Mouse (Mus musculus): ENCODE results near the gene Bves.
"Not testable (repeated sequence)": the region's sequence is repeated elsewhere in the genome, so short reads cannot be mapped to it uniquely, and the experiment has no call there.

Gene Bves

GRCm38 (mm10) chr10:45335434-45336422, at the start of gene Bves:
Bves (plus strand) TSS chr10:45335772.
- no peak for DNase-seq (ENCODE audit: low read depth)

DNA sequence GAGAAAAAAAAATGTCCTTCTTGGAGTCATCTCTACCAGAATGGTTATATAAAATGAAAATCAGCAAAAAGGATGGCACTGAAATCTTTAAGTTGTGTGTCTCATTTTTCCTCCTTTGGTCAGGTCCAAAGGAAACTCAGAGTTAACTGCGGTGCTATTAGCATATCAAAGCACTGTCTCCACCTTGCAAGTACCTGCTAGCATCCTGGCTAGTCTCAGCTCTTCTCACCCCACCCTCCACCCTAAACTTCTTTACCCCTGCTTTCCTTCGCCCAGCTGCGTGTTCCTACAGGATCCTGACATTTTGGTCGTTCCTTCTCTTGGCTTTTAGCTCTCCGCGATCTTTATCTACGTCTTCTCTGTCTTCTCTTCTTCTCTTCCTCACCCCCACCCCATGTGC, 47.2 kb upstream of the Bves start:
- DNase-seq (ENCODE audit: low read depth): no peak

DNA sequence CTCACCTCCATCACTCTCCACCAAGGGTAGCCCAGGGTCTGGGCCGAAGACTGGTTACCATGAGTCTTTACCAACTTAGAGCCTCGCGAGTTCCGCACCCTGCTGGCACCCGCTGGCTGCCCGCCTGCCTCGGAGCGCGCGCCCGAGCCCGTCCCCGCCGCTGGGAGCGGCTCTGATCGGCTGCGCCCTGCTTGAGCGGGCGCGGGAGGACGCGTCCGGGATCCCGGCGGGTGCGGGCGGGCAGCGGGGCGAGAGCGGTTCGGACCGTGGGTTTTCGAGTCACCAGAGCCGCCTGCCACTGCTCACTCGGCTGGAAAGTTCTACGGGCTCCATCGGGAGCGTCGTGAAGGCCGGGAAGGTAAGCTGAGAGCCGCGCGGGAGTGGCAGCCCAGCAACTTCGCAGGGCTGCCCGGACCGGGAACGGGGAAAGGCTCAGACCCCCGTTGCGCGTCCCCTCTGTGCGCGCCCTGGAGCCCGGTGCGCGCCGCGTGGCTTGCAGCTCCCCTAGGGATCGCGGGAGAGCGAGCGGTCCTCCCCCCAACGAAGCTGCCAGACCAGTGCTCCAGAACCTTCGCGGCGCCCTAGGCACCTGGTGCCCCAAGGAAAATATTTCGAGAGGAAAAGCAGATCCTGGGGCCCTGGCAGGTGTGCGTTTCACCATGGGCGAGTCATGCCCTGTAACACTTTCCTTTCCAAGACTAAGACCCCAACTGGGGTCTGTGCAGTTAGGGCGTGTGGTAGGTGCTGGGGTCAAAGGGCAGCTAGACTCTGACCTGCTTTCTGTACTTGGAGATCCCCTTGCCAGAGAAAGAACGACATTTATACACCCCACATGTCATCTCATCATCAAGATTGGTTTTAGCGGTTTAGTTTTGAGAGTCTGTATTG, 46.1 kb upstream of the Bves start:
- DNase-seq (ENCODE audit: low read depth): no peak

DNA sequence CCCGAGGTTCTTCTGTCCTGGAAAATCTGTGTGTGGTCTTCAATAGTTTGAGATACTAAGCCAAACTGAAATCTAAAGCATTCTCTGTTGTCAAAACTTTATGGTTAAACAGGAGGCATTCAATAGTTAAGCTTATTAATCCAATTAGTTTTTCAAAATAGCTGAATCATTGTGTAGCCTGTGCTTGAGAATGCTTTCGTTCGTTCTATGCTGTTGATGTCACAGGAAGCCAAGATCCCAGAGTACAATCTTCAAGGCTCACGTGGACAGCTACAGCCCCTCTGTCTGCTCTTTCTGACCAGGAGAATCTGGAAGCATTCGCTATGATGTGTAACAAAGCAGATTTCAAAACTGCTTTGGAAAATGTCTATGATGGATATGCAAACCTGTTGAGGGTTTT, 45.0 kb upstream of the Bves start:
- no peak for DNase-seq (ENCODE audit: low read depth)

DNA sequence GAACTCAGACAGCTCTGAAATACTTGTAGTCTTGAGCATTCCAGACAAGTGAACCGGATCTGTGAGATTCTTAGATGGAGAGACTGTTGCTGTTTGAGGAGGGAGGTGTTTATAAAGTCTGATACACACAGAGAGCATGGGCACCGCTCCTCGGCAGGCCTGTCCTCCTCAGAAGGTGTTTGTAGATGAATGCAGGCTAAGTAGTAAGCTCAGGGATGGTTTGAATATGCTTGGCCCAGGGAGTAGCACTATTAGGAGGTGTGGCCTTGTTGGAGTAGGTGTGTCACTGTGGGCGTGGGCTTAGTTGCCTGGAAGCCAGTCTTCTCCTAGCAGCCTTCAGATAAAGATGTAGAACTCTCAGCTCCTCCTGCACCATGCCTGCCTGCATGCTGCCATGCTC, 43.4 kb upstream of the Bves start:
- not testable (repeated sequence) for DNase-seq (ENCODE audit: low read depth)

DNA sequence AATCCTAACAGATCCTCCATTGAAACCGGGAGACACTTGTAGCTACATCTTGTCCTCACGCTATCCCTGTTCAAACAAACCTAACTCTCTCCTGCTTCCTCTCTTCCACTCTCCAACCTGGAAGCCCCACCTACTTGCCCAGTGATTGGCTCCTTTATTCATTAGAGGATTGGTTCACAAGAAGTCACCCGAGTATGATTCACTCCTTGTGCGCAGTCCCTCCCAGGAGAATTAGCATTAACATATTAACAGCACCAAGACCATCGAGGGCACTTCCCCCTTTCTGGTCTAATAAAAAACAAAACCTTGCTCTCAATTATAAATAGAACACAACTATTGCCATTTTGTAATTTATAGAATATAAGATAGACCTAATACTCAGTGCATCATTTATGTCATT, 40.5 kb upstream of the Bves start:
- no peak for DNase-seq (ENCODE audit: low read depth)

DNA sequence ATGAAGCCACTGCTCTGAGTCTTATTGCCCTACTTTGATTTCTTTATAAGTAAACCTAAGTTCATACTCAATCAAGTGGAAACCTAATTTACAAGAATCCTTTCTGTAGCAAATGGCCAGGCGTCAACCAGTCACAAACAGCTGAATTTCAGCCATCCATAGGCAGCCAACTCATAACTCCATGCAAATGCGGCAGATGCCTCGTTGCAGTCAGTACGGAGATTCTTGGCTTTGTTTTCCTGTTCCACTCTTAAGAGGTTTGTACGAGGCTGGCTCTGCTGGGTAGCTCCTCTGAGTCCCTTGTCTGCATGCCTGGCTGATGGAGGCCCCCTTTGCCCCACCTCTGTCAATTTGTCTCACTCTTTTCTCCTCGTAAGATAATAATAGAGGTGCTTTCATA, 37.1 kb upstream of the Bves start:
- no peak for DNase-seq (ENCODE audit: low read depth)

DNA sequence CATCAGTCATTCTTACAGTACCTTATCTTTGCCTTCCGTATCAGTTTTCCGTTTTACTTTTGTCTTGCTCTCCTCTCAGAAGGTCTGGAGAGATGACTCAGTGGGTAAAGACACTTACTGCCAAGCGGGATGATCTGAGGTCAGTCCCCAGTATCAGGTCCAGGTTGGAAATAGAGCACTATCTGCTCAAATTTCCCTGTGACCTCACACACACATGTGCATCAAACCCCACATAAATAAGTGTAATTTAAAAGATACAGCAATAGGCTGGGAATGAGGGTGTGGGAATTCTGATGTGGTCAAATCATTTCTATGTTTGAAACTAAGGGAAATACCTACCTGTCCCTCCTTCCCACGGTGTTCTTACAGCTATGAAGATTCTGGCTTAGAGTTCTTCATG, 36.1 kb upstream of the Bves start:
- no peak for DNase-seq (ENCODE audit: low read depth)

DNA sequence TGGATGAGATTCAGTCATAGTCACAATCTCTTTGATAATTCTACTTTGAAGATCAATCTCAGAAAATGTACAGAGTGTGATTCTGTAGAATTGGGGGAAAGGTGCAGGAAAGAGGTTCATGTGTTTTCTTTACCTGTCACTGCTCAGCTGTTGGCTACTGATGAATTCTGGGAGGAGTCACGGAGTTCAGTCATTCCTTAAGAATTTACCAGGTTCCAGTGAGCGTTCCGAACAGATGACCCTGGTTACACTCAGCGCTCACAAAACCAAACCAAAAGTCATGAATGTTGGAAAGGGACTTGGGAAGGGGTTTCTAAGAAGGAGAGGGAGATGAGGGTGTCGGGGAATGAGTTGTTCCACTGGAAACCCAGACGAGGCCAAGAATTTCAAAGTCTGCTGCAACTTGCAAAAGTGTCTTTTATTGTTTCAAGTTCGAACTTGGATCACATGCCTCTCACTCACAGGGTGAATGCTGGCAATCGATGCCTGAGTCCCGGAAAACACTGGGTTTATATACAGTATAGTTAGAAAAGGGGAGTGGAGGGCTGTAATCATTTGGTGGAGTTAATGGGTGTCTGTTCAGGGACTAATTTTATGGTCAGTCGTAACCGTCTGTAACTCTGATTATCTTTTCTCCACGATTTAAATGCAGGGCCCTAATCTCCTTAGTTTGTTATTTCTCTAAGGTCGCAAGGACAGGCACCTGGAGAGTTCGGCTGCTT, 32.1 kb upstream of the Bves start:
- no peak for DNase-seq (ENCODE audit: low read depth)

GRCm38 (mm10) chr10:45305173-45305572, 30.4 kb upstream of the Bves start:
- no peak for DNase-seq (ENCODE audit: low read depth)

DNA sequence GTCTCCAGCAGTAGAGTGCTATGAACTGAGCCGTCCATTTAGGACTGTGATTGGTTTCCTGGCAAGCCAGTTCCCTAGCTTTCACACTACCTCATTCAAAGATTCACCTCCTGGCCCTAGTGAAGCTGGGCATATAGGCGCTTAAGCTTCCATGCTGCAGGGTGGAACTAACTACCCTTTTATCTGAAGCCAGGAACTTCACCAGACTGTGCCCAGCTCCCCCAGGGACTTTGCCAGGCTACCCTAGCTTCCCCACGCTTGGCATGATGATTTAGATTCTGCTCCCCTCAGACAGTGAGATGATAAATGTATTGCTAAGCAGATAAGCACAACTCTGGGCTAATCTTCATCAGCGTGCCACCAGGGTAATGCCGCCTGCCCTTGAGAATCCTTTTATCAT, 24.4 kb upstream of the Bves start:
- no peak for DNase-seq (ENCODE audit: low read depth)

- no peak for DNase-seq (ENCODE audit: low read depth)
These were observed 23.9 kb upstream of the Bves start for GRCm38 (mm10) chr10:45311624-45312023.

DNA sequence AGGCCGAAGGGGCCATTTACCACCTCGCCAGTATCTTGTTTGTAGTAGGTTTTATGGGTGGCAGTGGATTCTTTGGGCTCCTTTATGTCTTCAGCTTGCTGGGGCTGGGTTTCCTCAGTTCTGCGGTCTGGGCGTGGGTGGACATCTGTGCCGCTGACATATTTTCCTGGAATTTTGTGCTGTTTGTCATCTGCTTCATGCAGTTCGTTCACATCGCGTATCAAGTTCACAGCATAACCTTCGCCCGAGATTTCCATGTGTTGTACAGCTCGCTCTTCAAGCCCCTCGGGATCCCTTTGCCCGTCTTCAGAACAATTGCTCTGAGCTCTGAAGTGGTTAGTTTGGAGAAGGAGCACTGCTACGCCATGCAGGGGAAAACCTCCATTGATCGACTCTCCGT, 20.7 kb upstream of the Bves start:
- no peak for DNase-seq (ENCODE audit: low read depth)

- no peak for DNase-seq (ENCODE audit: low read depth)
These were observed 16.6 kb upstream of the Bves start for GRCm38 (mm10) chr10:45318922-45319321.

- DNase-seq (ENCODE audit: low read depth): no peak
These were observed 15.3 kb upstream of the Bves start for GRCm38 (mm10) chr10:45320296-45320695.

DNA sequence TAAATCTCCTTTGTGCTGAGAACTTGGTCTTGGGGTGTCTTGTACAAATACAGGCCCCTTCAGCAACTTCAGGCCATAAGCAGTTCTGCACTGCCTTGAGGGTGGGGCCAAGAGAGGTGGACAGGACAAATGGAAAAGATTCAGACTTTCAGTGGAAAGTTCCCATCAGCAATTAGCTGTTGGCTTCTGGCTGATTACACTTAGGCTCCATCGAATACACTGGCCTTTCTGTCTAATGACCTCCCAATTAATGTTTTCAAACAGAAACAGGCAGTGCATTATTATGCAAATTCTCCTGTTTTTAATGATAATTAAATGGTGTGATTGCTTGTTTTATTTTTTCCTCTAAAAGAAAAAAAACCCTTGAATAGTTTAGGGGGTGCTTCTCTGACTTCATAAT, 11.4 kb upstream of the Bves start:
- no peak for DNase-seq (ENCODE audit: low read depth)

DNA sequence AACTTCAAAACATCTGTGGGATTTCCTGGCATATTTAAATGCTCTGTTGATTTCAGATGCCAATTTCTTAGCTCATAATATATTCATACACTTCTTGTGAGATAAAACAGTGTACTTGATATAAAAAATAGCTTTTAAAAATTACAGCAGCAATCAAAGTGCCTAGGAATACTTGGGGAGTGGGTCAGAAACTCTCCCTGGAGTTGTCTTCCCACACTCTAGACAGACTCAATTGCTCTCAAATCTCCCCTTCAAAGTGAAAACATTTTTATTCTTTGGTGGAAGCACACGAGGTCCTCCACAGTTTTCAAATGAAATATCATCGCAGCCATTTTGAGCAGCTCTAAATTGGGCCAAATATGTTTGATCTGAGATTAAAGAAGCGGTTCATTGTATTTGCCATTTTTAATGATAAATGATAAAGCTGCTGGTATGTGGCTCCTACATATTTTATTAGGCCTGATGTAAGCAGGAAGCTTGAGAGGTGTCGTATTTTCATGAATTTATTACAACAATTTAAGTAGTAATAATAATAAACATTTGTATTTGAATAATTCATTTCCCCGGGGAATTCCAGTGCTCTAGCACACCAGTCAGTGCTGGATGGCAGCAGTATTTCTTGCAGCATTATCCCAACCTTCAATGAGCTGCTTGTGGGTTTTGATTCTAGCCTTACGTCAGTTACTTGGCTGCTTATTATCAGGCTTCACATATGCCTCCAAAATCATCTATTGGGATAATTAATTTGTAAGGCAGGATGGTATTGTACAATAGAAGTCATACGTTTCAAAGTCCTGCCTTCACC, 7.2 kb upstream of the Bves start:
- DNase-seq (ENCODE audit: low read depth): no peak

DNA sequence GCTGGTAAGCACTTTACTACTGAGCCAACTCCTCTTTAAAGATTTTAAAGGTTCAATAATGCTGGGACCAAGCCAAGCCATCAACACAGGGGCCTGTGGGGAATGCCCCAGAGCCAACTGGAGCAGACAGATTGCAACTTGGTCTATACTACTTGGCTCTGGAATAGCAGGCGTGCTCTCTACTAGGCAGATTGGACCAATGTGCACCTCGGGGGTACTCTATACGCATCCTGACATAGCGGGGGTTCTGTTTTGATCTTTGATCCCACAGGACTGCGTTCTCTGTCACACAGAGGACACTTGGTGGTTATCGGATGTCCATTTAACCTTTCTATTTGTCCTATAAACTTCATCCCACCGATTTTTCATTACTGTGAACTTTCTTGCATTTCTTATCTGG, 647 bp upstream of the Bves start:
- DNase-seq (ENCODE audit: low read depth): no peak

DNA sequence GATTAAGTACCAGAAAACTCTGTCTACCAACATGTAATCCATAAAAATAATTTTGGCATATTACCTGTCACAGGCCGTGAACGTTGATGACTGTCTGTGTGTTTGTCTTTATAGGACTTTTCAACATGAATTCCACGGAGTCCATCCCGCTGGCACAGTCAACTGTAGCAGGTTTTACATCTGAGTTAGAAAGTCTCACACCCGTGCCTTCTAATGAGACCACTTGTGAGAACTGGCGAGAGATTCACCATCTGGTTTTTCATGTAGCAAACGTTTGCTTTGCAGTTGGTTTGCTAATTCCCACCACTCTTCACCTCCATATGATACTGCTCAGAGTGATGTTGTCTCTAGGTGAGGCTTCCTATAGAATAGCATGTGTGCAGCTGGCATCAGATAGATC, 3.5 kb downstream of the Bves start:
- DNase-seq (ENCODE audit: low read depth): no peak

DNA sequence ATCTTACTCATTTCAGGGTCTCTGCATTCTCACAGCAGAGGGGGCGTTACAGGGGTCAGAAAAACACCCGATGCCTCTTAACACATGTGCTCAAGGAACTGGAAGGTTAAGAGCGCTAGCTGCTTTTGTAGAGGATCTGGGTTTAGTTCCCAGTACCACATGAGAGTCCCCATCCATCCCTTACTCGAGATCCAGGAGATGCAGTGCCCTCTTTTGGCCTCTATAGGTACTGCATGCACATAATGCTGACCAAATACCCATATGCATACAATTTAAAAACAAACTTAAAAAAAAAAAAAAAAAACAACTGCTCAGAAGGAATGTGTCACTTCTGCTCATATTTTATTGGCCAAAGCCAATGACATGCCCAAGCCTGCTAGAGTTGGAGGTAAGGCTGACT, 8.8 kb downstream of the Bves start:
- peak; percentile 7 for DNase-seq (ENCODE audit: low read depth)

DNA sequence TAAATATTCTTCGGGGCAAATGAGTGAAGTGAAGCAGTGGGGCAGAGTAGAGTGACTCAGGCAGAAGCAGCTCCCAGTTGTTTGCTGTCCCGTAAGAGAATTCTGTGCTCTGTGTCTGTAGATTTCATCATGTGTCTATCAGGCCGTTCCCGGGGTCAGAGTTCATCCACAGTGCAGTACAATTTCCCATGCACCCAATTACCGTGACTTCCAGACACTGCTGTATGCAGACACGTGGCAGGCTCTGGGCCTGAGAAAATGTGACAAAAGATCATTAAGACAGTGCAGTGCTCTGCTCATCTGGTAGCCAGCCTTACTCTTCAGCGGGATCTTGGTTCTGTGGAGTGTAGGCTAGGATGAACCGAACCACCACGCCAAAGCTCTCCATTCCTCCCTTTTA, 9.6 kb downstream of the Bves start:
- no peak for DNase-seq (ENCODE audit: low read depth)

All from 416B (cell line).